Mouse (Mus musculus) right cerebral cortex, postnatal 25 days (tissue): Measurements from ENCODE around the gene Tnr.

Source experiments
- DNase-seq: peaks from one replicate; pipeline ENCODE4 v3.0.0; 2022

The Tnr gene

DNA sequence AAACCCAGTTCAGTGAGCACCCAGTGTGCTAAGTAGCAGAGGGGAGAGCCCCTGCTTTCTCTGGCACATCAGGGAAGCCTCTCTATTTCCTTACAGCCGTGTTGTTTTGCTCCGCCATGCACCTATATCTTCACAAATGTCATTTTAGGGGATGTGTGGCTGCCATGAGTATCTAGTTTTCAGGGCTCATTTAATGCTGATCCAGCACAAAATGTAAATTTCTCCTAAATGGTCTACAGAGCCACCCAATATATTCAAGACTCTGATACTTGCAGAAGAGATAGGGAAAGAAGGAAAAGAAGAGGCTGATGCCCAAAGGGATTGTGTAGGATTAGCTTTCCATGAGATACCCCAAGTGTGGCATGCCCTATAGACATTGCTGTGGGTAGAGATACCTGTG lies 288.2 kb downstream of the Tnr start:
- DNase-seq = no peak

DNA sequence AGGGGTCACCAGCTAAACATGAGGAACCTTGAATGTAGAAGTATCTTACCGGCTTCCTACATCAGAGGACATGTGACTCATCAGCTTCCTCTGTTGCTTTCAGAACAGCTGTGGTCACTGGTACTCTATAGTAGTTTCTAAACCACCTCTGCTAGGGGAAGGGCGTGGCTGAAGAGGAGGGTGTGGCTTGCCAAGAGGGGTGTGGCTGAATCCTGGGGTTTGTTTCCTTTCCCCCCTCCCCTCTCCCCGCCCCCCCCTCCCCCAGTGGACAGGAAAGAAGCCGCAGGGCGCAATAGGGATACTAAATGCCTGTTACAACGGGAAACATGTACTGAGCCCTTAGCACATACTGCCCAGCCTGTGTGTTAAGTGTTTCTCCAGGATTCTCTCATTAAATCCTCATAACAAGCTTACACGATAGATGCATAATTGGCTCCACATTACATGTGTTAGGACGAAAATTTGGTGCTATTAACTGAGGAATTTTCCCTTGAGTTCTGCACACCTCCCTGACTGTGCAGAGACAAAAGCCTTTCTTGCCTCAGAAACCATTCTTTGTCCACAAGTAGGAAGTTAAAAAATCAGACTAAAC lies 289.3 kb downstream of the Tnr start:
- no peak for DNase-seq

DNA sequence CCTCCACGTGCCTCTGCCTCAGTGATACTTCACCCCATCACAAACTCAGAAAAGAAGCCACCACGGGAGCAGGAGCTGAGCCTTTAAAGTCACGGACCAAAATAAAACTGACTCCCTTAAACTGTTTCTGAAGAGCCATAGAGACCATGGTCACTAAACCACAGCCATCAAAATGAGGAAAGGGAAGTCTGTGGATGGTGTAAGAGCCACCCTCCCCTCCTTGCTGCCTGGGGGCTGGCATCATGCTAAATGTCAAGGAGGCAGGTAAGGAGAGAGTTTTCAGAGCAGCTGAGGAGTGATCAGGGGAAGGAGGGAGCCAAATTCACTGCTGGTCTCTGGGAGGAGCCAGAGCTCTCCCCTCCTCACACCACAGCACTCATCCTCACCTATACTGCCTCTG lies 290.8 kb downstream of the Tnr start:
- no peak for DNase-seq

DNA sequence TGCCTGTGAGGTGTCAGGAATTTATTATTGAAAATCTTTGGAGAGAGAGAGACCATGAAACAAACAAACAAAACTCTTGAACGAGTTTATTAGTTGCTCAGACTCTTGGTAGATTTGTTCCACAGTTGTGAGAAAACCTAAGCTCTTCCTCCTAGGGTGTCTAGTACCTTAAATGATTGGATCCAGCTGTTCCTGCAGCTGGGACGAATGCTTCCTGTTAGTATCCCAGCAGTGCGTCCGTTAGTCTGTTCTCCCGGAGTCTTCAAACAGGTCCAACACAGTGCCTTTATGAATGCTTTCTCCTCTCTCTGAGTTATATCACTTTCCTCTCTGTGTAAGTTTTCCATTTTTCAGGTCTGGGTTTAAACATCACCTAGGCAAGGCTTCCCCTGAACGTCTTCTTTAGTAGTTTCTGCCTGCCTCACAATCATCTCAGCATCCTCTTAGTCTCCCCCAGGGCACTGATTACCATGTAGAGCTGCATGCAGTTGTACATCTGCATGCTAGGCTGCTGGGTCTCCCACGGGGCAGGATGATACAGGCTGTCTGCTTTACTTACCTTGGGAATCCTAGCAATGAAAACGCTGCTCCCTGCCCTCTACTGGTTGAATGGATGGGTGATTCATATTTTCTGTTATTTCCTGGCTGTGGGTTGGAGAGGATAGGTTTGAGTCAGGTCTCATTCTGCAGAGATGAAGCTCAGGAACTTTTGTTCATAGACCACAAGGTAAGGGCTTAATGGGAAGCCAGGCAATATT lies 293.2 kb downstream of the Tnr start:
- no peak for DNase-seq

DNA sequence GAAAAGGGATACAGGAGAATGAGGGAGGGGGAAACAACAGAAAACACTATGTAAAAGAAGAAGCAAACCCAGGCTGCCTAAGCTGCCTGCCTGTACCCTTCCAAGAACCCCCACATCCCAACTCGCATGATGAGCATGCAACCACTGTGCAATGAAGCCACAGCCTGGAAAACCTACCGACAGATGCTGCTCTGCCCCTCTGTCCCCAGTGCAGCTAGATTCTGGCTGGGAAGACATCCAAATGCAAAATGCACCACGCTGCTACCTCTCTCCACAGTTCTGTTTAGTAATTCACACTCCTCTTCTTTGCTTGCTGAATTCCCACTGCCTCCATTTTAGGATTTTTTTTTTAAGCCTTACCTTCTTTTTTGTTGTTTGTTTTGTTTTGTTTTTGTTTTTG lies 295.9 kb downstream of the Tnr start:
- peak; percentile 45 for DNase-seq

DNA sequence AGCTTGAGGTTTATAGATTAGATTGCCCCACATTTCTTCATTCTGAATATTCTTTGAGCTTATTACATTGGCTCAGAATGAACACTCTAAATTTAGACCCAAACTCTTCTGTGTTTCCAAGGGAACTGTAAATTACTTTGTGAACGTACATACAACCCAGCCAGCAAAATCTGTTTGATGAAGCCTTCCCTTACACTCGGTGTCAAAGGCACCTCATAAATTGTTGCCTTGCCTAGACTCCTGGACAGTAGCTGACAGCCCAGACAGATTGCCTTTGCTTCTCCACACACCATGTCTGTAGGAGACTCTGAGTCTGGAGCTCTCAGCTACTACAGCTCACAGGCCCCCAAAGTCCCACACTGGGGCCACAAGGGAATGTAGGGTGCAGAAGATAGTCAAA lies 298.8 kb downstream of the Tnr start:
- DNase-seq = peak; percentile 27

DNA sequence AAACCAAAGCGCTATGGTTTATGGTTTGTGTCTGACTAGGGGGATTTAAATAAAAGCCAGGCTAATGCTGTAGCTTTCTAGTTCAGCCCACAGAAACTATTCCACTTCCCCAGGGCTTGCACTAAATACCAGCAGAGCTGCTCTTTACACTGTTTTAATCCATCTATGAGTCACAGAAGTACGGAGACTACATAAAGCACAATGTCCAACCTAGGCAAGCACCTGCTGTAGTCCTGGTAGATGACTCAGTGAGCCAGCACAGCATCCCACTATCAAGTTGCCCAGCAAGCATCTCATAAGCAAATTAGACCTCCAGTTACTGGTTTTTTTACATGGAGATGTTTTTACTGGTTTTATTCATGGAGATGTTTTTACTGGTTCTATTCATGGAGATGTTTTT lies 305.0 kb downstream of the Tnr start:
- DNase-seq = no peak

DNA sequence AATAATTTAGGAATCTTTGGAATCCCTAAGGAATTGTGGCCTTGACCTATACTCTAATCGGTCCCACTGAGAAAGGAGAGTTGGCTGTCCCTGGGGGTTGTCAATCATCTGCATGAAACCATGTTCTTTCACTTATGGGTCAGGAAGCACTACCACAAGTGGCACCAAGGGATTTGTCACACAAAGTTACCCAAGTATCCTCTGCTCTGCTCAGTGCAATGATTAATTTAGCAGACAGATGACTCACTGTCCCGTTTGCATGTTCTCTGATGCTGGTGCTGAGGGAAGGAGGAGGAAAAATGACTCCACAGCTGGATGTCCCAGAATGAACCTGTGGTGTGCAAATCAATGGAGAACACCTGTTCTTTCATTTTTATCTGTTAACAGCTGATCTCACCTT lies 309.6 kb downstream of the Tnr start:
- no peak for DNase-seq

DNA sequence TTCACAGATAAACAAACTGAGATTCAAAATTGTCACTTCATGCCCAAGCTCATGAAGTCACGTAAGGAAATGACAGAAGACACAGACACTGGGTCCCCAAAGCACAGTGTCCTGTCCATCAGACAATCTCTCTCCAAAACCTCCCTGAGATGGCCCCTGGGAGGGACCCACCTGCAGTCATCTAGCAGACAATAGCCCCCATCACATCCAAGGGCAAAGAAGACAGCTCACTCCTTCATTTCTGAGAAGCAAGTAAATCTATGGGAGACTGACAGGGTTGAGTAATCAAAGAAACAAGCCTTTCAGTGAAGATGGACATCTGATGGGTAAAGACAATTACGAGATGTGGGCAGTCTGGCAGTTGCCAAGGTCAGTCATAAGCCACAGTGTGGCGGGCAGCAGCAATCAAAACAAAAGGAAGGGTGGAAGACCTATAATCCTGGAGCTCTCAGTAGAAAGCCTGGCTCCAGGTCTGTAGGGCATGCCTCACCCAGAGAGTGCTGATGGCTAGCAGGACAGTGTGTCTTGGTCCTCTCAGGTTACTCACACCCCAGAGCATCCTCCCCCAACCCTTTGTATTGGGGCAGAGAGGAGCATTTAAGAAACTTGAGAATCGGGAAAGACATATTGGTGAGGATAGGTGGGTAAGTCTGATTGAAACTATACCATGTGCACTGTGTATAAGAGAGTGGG lies 310.2 kb downstream of the Tnr start:
- DNase-seq = no peak

DNA sequence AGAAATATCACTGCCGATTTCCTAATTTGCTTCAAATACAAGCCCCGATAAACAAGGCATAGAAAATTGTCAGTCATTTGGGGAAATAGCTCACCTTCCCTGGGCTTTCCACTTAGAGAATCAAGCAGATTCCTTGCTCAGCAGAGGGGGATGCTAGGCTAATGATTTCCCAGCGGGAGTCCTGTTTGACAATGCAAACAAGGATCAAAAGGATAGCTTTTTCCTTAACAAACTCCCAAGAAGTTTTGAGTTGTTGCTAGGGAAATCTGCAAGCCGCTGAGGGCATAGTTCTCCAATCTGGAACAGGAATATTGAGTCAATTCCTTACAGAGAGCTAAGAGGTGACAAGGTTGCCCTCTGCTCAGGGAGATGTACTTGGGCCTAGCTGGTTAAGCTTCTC lies 311.6 kb downstream of the Tnr start:
- DNase-seq = no peak

DNA sequence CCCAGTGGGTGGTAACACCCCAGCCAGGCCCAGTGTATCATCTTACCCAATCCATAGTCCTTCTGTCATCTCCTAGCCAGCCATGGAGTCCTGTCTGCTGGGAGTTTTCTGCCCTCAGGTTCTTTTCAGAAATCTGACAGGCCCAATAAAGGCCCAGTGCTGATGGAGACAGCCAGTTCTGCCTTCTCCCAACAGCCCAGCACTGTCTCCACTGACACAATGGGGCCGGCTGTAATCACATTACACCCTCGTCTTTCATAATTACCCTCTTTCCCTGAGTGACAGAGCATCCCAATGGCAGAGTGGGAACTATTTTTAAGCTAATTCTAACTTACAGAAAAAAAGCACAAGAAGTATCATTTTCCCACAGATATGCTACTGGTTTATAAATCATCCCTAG lies 316.8 kb downstream of the Tnr start:
- no peak for DNase-seq

DNA sequence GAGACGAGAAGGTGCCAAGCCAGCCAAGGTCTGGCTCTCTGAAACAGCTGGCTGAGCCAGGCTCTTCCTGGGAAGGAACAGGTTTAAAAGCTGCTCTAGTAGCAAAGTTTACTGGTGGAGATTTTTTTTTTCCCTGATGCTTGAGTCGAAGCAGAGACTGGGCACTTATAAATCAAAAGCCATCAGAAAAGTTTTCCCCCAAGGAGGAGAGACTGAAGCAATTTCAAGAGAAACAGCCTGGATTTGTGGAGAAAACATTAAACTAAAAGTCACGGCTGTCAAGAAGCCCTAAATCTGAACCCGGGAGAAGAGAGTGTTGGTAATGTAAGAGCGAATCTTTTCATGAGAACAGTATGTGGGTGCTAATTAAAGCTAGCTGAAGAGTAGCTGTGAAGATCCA lies 319.3 kb downstream of the Tnr start:
- DNase-seq = no peak

DNA sequence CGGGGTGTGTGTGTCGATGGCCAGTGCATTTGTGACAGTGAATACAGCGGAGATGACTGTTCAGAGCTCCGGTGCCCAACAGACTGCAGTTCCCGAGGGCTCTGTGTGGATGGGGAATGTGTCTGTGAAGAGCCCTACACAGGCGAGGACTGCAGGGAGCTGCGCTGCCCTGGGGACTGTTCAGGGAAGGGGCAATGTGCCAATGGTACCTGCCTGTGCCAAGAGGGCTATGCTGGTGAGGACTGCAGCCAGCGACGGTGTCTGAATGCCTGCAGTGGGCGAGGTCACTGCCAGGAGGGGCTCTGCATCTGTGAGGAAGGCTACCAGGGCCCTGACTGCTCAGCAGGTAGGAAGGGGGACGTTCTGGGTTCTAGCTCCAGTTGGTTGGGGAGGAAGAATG lies 328.5 kb downstream of the Tnr start:
- no peak for DNase-seq

DNA sequence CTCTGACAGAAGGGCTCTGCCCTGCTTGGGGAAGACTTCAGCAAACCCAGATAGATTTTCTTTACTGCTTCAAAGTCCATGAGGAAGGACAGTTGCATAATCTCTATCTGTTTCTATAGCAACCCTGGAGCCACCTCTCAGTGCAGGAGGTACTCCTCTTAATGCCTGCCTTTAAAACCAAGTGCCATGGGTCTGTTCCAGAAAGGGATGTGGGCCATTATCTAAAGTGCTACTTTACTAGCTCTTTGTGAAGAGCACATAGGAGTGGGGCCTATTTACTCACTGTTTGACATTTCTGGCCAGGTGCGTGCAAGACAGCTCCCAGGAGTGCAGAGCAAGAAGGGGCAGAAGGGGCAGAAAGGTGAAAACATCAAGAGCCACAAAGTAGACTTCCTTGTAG lies 330.7 kb downstream of the Tnr start:
- no peak for DNase-seq

DNA sequence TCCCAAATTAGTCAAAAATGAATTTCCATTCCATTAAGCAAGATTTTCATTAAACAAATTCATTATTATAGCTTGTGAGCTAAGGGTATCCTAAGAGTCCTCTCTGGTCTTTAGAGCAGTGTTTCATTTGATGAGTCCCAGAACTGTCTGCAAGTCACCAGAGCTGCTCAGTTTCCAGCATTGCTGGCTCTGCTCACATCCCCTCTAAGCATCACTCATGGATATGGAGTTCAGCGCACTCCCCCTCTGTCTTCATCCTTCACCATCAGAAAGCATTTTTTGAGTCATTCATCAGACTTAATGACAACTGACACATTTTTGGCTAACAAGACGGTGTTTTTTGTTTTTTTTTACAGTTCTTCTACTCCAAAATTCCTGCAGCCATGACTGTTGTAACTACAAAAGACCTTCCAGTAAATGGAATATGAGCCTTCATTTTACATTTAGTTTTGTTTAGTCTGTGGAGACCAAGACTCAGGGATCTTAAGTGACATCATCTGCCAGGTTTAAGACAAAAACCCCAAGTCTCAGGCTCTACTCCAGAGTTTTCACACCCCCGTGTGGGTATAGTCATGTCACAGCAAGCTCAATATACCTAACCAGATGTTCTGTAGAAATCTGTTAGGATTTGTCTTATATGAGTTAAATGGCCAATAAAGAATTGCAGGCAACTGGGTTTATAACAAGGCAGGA lies 338.4 kb downstream of the Tnr start:
- no peak for DNase-seq

DNA sequence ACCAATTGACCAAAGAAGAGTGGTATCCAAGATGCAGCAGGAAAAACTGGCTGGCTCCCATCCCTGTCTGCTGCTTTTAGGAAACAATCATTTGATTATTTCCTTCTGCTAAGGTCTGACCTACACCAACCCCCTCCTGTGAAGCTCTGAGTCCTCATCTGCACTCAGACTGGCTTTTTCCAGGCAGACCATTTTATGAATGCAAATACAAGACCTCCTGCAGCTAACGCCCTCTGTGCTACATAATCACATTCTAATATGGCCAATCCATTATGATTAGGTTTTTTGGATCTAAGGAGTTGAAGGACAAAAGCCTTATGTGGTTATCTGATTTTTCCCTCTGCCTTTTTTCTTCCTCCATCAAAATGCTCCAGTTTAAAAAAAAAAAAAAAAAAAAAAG lies 342.1 kb downstream of the Tnr start:
- no peak for DNase-seq

DNA sequence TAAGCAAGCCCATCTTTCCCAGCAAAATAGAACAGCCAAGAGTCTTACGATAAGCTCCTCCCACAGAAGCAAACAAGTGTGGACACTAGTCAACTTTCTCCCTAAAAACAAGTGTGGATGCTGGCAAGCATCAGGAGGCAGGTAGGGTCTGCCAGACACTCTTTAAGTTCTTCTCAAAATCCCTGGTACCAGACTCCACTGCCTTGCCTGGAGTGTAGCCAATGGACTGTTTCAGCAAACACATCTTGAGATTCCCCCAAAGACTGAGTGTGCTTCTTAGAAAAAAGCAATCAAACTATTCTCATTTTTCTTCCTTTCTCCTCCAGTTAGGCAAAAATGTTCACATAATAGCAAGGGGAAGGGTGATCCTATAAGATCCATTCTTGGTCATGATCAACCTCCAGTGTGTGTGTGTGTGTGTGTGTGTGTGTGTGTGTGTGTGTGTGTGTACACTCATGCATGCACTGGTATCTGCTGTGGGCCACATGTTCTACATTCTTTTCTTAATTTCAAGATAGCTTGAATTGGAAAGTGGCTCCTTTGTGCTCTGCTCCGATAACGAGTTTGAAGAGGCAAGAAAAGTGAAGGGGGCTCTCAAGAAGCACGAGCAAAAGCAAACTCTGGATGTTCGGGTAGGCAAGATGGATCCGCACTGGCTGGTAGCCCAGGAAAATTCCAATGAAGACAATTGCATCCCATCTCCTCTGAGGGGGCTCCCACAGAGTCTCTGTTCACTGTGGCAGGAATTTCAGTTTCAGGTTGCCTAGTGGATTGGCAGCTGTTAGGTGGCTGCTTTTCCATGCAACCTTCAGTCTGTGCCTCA lies 346.3 kb downstream of the Tnr start:
- DNase-seq = no peak

DNA sequence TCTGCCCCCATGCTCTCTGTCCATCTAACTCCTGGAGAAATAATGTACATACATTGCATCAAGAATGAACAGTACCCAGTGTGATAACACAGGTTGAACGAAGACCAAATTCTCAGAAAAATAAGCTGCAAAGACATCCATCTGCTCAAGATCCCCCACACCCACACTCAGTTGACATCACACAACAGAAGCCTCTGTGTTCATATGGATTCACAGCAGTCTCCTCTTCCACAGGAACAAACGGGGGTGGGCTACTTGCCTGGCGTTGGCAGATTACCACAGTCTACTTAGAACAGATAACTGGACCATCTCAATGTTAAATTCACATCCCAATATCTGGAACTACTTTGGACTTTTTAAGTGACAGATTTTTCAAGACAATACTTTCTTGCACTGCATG lies 349.3 kb downstream of the Tnr start:
- DNase-seq = peak; percentile 42

DNA sequence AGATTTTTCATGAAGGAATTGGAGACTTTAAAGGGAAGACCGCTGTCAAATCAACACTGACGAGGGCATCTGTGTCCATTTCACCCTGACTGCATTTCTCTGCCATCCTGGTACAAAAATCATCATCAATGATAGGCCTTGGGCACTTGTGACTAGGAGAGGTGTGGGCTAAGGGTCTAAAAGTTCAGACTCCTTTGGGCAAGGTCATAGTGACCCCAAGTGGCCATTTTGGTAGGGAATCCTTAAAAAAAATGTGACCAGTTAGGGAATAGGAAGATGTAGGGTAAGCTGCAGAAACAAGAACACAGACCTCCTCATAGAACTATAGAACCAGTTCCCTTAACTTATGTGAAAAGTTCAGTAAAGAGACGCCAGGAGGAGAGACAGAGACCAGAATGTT lies 355.1 kb downstream of the Tnr start:
- DNase-seq = no peak

DNA sequence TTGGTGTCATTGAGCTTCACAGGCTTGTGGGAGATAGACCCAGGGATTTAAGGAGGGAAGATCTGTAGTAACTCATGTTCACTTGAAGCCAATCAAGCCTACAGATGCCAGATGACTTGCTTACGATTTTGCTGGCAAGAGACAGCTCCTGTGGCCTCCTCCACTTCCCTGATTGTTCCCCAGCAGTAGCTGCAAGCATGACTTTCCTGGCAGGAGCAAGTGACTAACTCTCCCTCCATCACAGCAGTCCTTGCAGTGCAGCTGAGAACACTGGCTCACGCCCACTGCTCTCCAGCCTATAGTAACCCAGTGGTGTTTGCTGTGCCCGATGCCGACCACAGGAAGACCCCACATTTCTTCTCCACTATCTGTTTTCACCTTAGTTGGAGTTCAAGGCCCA lies 356.3 kb downstream of the Tnr start:
- DNase-seq = no peak

DNA sequence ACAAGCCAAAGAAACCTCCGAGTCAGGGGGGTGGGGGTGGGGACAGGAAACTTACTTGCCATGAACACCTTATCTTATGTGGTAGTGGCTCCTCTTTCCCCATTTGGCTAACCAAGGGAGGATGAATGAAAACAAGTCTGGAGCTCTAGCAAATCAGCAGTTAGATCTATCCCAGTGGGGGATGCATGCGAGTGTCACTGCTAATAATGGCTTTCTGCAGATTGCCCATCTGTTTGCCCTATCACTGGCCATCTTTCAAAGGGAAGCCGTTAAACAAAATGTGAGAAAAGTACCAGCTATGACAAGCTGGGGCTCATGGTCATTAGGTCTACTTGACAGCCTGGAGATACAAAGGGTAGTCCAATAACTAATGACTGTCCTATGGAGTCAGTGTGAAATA lies 361.9 kb downstream of the Tnr start:
- DNase-seq = no peak

DNA sequence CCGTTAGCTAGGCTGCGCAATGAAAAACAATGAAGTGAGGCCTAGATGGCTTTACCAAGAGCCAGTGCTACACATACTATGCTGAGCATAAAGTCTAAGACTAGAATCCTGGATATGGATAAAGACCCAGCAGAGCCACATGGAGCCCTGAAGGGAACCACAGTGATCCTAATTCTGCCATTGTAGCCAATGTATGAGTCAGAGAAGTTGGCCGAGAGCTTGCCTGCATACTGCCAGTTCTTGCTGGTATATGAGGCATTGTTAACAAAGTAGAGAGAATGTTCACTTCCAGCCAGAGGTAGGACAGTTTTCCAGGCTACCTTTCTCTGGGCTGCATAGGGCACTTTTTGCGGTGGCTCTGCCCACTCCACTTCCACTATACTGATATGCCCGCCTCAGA lies 365.0 kb downstream of the Tnr start:
- DNase-seq = no peak
